Mouse (Mus musculus) T-helper 2 cell (primary cell): Measurements from ENCODE around the gene Arfgef2.

Experiments
- in situ Hi-C: fragments of 300-600 bp; cut with MboI, MseI; formaldehyde crosslinking; loops from one replicate; pipeline ENCODE4 v1.15.1; 2025; ENCODE audit warnings: high pct_unique_total_duplicates

The Arfgef2 gene

GRCm38 (mm10) chr2:166903719-166904282 is 98.4 kb downstream of the Arfgef2 start:
- in situ Hi-C loops: no loop called here

- in situ Hi-C loops: no loop called here
These were observed 100.5 kb downstream of the Arfgef2 start, which contains the start of gene Cse1l for GRCm38 (mm10) chr2:166905711-166906522. TSS of gene Cse1l (plus strand) at chr2:166906040.

- in situ Hi-C loops: no loop called here
These were observed 101.3 kb downstream of the Arfgef2 start for GRCm38 (mm10) chr2:166906523-166907182.

- in situ Hi-C loops: no loop called here
These were observed 104.3 kb downstream of the Arfgef2 start for GRCm38 (mm10) chr2:166909729-166910128.

GRCm38 (mm10) chr2:166910536-166910935 is 105.1 kb downstream of the Arfgef2 start:
- in situ Hi-C loops: no loop called here

- in situ Hi-C loops: no loop called here
These were observed 118.6 kb downstream of the Arfgef2 start for GRCm38 (mm10) chr2:166923971-166924370.

- in situ Hi-C loops: no loop called here
These were observed 128.6 kb downstream of the Arfgef2 start for GRCm38 (mm10) chr2:166933943-166934342.

- in situ Hi-C loops: no loop called here
These were observed 129.0 kb downstream of the Arfgef2 start for GRCm38 (mm10) chr2:166934416-166934815.

- in situ Hi-C loops: no loop called here
These were observed 130.2 kb downstream of the Arfgef2 start for GRCm38 (mm10) chr2:166935582-166935981.

- in situ Hi-C loops: no loop called here
These were observed 130.8 kb downstream of the Arfgef2 start for GRCm38 (mm10) chr2:166936166-166936565.

- in situ Hi-C loops: no loop called here
These were observed 137.8 kb downstream of the Arfgef2 start for GRCm38 (mm10) chr2:166943146-166943545.

GRCm38 (mm10) chr2:166944346-166944745 is 139.0 kb downstream of the Arfgef2 start:
- in situ Hi-C loops: no loop called here

GRCm38 (mm10) chr2:166945456-166945855 is 140.1 kb downstream of the Arfgef2 start:
- in situ Hi-C loops: no loop called here
